Mouse (Mus musculus): ENCODE results near the gene Lrig2. TPM values are rescaled to one million over a fixed set of nuclear protein-coding genes. Genes with fewer than 3 reads are reported as not detected.

Gene Lrig2
- total RNA-seq (2021), result 1 to 10 TPM; 5.6 to 6.0 TPM
- long read RNA-seq, experiment 1, full-length matches to known transcripts, result 1 of 4 reads
- long read RNA-seq, experiment 1, partial matches to known transcripts, result 1 of 4 reads
- long read RNA-seq, experiment 1, other reads (novel, unspliced or antisense), result 2 of 4 reads
- long read RNA-seq, experiment 2, partial matches to known transcripts, result 0 of 2 reads
- long read RNA-seq, experiment 2, other reads (novel, unspliced or antisense), result 1 of 2 reads

GRCm38 (mm10) chr3:104511538-104512423, at the start of gene Lrig2:
Gene Lrig2, minus strand, starts transcription at chr3:104511918.
- DNase-seq (ENCODE audit: low spot score), result peak; percentile 98

- DNase-seq (ENCODE audit: low spot score), result no peak
These were observed 44.9 kb upstream of the Lrig2 start for GRCm38 (mm10) chr3:104556624-104557023.

- no peak for DNase-seq (ENCODE audit: low spot score)
These were observed 38.9 kb upstream of the Lrig2 start for GRCm38 (mm10) chr3:104550594-104550993.

DNA sequence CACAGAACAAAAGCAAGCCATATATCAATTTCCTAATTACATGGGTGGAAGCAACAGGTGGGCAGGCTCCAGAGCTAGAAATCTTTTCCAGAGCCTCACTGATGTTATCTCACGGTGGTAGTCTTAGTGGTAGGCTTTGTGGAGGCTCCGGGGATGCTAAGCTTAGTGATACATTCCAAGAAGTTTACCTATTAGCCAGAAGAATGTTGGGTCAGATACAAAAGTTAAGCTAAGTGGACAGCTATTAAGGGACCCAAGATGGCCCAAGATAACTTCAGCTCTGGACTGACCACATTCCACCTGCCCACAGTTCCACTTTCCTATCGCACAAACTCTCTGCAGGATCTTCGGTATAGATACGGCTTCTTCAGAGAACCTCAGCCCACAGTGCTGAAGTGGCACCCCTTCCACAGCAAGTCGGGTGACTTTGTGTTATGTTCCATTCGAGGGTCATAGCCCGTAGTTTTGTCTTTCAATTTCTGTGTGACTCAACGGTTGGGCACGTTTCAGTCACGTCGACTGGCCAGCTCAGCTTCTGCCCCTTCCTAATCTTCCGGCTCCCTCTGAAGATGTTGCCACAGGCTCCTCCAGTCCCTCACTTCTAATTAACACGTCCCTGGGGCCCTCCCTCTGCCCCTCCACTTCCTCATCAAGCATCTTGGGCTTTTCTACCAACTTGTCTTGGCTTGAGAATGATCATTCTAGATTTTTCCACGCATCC, 36.8 kb upstream of the Lrig2 start:
- no peak for DNase-seq (ENCODE audit: low spot score)

DNA sequence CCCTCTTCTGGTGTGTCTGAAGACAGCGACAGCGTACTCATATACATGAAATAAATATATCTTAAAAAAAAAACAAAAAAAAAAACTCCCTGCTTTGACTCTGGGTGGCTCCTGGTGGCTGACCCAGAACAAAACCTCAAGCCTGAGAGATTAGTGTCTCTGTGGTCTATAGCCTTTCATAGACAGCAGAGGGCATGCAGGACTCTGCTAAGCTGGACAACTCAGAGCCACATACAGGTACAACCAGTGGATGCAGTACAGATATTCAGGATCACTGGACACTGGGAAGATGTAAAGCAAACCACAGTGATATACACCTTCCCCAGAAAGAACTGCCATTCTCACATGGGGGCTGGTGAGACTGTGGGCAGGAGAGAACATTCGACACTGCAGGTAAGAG, 32.1 kb upstream of the Lrig2 start:
- no peak for DNase-seq (ENCODE audit: low spot score)

- no peak for DNase-seq (ENCODE audit: low spot score)
These were observed 30.3 kb upstream of the Lrig2 start for GRCm38 (mm10) chr3:104542065-104542429.

DNA sequence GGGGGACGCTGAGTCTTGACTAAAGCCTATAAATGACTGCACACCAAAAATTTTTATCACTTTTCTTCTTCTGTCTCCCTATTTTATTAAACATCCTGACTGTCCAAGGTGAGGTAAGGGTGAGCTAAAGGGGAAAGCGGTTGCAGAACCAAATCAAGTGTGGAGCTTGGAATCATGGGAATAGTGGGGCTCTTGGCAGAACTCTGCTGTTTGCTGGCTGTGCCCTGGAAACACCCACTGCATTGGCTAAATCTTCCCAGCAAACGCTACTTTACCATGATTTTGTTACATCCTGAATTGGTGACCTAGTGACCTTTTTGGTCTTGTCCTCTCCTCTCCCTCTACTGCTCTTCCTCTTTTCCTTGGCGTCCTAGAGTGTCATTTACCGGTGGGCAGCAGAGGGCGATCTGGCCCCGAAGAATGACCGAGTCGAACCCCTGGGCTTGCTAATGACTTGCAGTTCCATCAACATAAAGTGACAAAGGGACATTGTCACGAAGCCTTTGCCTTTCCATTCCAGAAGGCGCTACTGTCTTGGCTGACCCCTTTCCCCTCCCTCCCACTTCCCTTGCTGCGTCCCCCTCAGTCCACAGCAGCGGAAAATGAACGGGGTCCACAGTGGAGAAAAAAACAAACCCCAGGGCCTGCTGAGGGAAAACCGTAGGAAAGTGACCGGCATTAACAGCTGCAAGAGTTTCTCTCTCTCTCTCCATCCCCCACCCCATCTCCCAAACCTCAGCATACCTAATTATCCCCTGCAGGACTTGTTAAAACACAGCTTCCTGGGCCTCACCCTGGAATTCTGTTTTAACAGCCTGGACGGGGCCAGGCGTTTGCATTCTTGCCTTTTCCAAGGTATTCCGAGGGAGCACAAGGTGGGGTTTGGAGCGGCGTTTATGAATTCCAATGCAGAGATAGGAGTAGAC, 29.7 kb upstream of the Lrig2 start:
- peak; percentile 62 for DNase-seq (ENCODE audit: low spot score)

DNA sequence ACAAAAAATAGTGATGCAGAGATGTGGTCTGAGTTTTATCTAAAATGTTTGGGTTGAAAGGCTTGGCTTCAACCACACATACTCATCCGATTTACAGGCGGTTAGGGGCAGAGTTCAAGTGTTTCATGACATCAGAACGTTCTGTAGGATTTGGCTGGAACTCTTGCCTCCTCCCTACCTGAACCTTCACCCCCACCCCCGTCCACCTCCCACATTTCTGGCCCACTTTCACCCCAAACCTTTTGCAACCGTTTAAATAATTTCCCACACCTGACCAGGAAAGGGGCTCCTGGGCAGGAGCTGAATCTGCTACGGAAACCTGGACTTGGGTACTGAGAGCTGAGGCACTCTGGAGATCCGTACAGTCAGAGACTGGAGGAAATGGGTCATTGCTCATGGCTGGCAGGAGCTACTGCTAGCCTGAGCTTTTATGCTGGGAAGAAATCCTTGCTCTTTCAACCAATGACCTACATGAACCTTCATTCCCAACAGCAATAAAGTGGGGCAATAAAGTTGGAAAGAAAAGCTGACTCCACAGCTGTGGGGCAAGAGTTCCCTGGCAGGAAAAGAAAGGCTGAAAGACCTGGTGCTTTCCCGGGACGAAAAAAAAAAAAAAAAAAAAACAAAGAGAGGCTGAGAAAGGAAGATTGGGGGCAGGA, 28.9 kb upstream of the Lrig2 start:
- no peak for DNase-seq (ENCODE audit: low spot score)

GRCm38 (mm10) chr3:104533223-104533622, 21.5 kb upstream of the Lrig2 start:
- DNase-seq (ENCODE audit: low spot score), result no peak

GRCm38 (mm10) chr3:104526115-104526882, 14.6 kb upstream of the Lrig2 start:
- DNase-seq (ENCODE audit: low spot score), result no peak

- no peak for DNase-seq (ENCODE audit: low spot score)
These were observed 13.8 kb upstream of the Lrig2 start for GRCm38 (mm10) chr3:104525516-104525915.

- DNase-seq (ENCODE audit: low spot score), result no peak
These were observed 13.3 kb upstream of the Lrig2 start for GRCm38 (mm10) chr3:104525029-104525428.

DNA sequence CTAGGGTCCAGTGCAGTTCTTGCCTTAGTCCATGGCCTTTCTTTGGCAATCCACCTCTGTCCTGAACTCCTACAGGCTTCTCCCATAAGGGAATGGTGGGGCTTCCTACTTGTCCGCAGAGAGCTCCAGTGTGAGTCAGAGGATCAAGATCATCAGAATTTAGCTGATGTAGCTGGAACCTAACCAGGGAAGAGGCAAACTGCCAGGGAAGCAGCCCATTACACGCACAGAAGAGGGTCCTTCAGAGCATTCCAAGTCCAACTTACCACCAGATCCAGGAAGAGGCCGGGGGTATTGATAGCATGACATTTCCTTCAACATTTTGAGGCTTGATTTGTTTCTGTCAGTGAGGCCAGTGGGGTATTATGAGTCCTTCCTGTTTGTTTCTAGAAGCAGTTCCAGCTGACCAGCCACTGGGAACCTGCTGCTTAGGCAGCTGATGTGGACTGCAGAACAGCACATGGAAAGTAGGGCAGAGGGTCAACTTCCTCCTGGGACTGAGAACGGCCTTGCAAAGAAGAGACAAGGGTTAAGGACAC, 11.7 kb upstream of the Lrig2 start:
- DNase-seq (ENCODE audit: low spot score), result no peak

DNA sequence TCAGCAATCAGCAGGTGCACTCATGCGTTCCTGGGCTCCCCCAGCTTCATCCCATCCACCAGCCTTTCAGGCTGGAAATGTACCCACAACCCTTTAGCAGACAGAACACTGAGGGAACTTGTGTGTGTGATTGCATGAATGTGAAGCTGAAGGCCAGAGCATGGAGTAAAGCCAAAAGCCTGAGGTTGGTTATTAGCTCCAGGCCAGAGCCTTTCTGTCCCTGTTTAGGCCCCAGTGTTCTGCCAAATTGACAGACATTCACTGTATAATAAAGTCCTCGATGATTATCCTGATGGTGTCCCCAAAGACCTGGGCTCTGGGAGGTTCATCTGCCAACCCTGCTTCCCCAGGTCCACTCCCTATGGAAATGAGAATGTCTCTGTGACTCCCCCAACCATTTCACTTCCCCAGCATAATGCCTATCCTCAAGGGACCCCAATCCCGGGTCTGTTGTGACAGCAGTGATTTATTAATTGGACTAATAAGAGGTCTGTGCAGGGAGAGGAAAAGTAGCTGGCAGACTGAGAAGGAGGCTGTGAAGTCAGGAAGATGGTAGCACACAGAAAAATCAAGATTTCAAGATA, 9.7 kb upstream of the Lrig2 start:
- DNase-seq (ENCODE audit: low spot score), result no peak

- DNase-seq (ENCODE audit: low spot score), result no peak
These were observed 8.8 kb upstream of the Lrig2 start for GRCm38 (mm10) chr3:104520471-104520870.

DNA sequence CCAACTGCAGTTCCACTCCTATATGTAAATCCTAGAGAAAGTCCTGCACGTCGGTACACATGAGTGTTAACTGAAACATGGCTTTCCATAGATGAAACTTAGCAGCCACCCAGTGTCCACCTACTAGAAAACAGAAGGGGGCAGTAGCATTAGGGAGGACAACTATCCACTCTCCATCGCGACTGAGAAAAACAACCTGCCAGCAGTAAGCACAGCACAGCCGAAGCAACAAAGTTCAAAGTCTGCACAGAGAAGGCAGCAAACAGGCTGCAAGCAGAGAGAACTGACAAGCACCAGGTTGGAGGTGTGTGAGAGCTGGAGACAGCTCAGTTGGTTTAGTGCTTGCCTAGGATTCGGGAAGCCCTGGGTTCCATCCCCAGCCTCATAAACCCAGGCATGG, 7.2 kb upstream of the Lrig2 start:
- DNase-seq (ENCODE audit: low spot score), result no peak

DNA sequence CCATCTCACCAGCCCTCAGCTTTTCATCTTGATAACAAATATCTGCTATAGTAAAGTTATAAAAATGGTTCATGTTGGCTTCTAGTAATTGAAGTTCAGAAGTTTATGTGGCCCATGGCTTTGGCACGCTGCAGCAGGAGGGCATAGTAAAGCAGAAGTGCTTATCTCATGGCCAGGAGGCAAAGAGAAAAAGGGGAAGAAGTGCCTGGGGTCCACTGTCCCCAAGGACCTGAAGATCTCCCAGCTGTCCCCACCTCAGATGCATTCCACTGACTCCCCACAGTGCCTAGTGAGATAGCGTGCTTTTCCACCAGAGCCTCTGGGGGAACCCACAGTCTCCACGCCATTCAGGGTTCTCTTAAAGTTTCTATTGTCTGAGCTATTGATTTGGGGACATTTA, 6.7 kb upstream of the Lrig2 start:
- DNase-seq (ENCODE audit: low spot score), result no peak

- no peak for DNase-seq (ENCODE audit: low spot score)
These were observed 5.4 kb upstream of the Lrig2 start for GRCm38 (mm10) chr3:104517161-104517560.

DNA sequence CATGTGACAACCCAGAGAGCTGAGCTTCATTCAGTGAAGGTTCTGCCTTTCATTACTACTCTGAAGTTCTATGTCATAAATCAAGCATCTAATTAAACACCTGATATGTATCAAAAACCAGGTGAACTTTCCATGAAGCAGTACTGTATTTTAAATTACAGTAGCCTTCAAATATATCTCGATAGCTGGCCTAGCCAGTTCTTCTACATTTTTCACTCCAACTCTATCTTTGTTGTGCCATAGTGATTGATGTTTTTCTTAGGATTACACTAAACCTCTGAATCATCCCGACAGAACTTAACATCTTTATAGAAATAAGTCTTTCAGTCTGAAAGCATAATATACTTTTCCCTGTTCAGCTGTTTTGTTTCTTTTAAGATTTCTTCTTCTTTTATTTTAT, 2.8 kb upstream of the Lrig2 start:
- no peak for DNase-seq (ENCODE audit: low spot score)
